Mouse (Mus musculus) cerebellum, postnatal 10 days (tissue): ENCODE measurements around the gene Srcin1.

Source experiments
- DNase-seq, 2 experiments: peaks; one replicate each; pipeline ENCODE4 v3.0.0; 2021; ENCODE audit warnings: mixed read lengths in 2 of 2

The Srcin1 gene

GRCm38 (mm10) chr11:97548757-97549156 lies 27.2 kb downstream of the Srcin1 start:
- peak in 1 of 2 experiments; percentile 40 for DNase-seq

- DNase-seq, result peak; percentile 40 to 53
Observed at GRCm38 (mm10) chr11:97547957-97548706, 27.9 kb downstream of the Srcin1 start.

DNA sequence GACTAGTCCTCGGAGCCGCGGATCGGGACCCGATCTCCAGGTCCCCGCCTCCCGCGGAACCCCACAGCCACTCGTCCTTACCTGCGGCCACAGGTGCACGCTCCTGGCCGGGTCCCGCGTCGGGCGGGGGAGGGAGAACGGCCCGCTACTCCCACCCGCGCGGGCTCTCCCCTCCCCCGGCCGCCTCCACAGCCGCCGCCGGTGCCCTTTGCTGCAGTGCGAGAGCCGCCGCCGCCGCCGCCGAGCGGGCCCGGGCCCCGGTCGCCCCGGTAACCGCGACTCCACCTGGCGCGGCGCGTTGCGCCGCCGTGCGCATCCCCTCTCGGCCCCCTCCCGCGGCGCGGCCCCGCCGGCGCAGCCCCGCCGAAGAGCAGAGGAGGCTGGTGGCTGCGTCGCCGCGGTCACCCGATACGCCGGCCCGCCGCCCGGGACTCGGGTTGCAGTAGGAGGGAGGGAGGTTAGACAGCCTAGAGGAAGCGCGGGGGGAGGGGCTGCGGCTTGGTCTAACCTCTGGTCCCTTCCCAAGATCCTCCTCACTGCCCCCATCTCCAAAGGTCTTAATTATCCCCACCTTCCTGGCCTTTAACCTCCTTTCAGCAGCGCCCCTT lies 29.1 kb downstream of the Srcin1 start:
- DNase-seq, result peak; percentile 71 to 79

- DNase-seq, result peak; percentile 53 to 56
Observed at GRCm38 (mm10) chr11:97545808-97546560, 30.0 kb downstream of the Srcin1 start.

DNA sequence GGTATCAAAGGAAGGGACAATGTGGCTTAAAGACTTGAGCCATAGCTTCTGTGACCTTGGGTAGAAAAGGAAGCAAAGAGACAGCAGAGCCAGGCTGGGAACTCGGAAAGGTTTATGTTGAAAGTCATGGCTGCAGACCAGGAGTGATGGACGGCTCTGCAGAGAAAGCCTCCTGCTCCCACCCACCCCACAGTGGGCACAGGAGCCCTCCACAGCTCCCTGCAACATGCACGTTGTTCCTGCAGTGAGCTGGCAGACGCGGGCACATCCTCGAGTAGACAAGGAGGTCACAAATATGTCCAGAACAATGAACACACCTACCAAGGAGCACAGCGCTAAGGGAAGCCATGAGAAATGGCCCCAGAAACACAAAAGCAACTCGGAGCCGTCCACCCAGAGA lies 32.1 kb downstream of the Srcin1 start:
- DNase-seq, result no peak

GRCm38 (mm10) chr11:97543181-97543733 lies 32.7 kb downstream of the Srcin1 start:
- peak; percentile 96 to 97 for DNase-seq

- DNase-seq, result peak; percentile 51
Observed at GRCm38 (mm10) chr11:97542171-97543150, 33.5 kb downstream of the Srcin1 start.

DNA sequence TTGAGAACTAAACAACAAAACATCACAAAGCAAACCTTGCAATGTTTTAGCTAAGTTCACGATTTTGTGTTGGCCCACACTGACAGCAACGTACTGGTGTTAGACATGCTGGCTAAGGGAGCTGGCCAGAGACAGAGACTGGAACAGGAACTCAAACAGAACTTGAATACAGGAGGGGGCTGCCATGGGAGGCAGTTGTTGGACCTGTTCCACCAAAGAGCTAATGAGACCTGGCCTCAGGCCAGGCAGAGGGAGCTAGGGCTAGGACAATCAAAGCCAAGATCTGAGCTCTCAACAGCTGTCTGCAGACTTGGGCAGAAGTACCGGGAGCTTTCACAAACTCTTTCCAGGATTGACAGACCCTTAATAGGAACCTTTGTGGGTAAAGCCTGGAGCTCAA lies 35.4 kb downstream of the Srcin1 start:
- peak; percentile 88 to 92 for DNase-seq

GRCm38 (mm10) chr11:97540136-97540535 lies 35.9 kb downstream of the Srcin1 start:
- no peak for DNase-seq

DNA sequence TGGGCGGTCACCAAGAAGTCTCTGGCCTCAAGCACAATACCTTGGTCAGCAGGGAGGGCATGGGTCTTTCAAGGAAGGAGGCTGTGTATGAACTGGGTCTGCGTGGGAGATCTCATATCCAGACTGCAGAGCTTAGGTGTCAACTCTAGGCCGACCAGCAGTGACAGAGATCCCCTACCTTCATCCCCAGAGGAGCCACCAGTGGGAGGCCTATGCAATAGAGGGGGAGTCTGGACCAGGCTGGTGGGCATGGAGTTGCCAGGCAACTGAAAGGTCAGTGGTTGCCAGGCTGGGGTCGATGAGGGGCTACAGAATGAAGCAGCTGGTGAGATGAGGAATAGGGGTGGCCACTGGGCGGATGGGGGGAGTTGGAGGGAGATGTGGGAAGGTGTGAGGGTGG lies 36.4 kb downstream of the Srcin1 start:
- peak in 1 of 2 experiments; percentile 63 for DNase-seq

DNA sequence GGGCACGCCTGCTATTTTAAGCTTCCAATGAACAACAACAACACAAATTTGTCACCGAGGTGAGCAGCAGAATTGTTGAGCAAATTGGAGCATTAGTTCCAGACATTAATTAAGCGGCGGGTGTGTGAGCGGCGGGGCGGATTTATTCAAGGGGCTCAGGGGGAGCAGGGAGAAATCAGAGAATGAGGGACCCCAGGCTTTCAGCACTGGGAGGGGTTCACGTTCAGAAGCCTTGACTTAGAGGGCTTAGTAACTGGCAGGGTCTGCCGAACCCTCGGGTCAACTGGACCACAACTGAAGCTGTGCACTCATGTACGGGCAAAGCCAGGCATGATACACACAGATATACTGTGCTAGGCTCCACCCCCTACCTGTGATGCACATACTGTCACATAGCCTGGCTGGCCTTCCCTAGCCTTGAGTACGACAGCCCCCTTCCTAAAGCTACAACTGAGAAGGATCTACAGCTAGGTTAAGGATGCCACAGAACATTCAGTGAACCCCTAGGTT lies 38.4 kb downstream of the Srcin1 start:
- DNase-seq, result peak; percentile 71 to 73

DNA sequence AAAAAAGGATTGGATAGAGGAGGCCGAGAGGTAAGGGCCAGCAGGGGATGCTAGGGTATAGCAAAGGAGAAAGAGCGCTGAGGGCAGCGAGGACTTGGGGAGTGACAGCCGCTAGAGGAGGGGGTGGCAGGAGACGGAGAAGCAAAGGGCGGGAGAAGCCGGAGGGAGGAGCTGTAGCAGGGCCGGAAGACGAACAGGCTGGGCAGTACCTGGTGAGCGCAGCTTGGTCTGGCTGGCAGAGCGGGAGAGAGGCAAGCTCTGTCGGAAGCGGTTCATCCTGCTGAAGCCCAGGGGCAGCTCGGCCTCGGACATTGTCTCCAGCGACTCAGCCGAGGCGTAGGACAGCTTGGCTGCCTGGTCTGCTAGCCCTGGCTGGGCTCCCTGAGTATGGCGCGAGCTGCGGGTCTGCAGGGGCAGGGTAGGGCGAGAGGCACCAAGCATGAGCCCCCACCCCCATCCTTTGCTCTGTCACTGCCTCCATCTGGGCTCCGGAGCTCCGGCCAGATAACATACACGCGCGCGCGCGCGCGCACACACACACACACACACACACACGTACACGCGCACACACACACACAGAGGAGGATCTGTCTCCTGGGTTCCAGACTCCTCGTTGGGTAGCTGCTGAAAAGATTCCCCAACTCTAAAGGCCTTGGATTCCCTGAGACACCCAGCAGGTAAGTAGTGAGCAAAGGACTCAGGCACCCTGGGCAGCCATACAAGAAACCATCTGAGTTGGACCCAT lies 39.0 kb downstream of the Srcin1 start:
- peak; percentile 96 to 97 for DNase-seq

- peak; percentile 77 to 81 for DNase-seq
Observed at GRCm38 (mm10) chr11:97536083-97536747, 39.8 kb downstream of the Srcin1 start.

- DNase-seq, result peak; percentile 49 to 61
Observed at GRCm38 (mm10) chr11:97535660-97536059, 40.3 kb downstream of the Srcin1 start.

DNA sequence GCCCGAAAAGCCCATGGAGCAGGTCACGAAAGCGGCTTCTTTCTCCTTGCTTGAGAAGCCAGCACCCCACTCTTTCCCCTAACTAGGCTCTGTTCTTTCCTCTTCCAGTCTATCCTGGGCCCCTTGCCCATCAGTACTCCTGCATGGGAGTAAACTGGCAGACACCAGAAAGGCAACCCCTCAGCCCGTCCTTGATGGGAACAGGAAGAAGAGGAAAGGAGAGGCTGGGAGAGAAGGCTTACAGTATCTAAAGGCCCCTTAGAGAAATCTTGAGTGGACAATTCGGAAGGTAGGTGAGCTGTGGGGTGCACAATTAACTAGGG lies 40.7 kb downstream of the Srcin1 start:
- DNase-seq, result peak in 1 of 2 experiments; percentile 66

- DNase-seq, result peak; percentile 60 to 73
Observed at GRCm38 (mm10) chr11:97534442-97535307, 41.3 kb downstream of the Srcin1 start.

- DNase-seq, result peak; percentile 66 to 71
Observed at GRCm38 (mm10) chr11:97533653-97534052, 42.3 kb downstream of the Srcin1 start.

GRCm38 (mm10) chr11:97532950-97533582 lies 42.9 kb downstream of the Srcin1 start:
- DNase-seq, result peak; percentile 87 to 88

DNA sequence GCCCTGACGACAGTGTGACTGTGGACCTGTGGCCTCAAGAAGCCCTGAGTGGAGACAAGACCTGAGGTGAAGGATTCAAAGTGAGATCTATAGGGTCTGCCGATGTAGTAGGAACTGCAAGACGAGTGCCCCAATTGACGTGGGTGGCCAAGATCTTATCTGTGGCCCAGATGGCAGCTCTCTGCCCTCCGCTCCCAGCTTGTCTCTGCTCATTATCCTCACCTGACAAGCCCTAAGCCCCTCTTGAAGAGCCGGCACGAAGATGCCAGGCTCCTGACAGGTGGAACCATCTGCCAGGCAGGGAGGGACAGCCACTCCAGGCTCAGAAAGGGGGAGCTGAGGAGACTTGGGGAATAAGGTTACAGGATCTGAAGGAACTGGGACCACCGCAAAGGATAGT lies 43.6 kb downstream of the Srcin1 start:
- DNase-seq, result peak; percentile 86 to 92
